Mouse (Mus musculus): ENCODE measurements around the gene Zfp941.

GRCm38 (mm10) chr7:140840750-140841735 is 19.1 kb upstream of the Zfp941 start:
- TF ChIP-seq POLR2A (IDR thresholded peaks at IDR 0.05; ENCODE audit: insufficient read depth, low read depth, low read length), result no peak
- TF ChIP-seq CTCF (IDR thresholded peaks at IDR 0.05), result no peak
- no peak for TF ChIP-seq EP300 (IDR thresholded peaks at IDR 0.05; ENCODE audit: insufficient read depth, low read depth, low read length)

Data from heart, adult 2 months (tissue).